Mouse (Mus musculus) ES-E14 (cell line): Measurements from ENCODE around the gene Cbfa2t2.

Source experiments
- HCFC1 ChIP-seq: IDR thresholded peaks from 2 replicates; pipeline ENCODE4 v1.6.1; 2012; ENCODE audit warnings: low read length, inconsistent platforms, borderline replicate concordance; ENCODE audit not compliant: insufficient read depth
- ZC3H11A ChIP-seq: IDR thresholded peaks from 2 replicates; pipeline ENCODE4 v1.6.1; 2012; ENCODE audit warnings: low read depth, mild to moderate bottlenecking, inconsistent platforms, low read length, borderline replicate concordance

GRCm38 (mm10) chr2:154569071-154569748, 132.9 kb downstream of the Cbfa2t2 start:
- TF ChIP-seq ZC3H11A (no peak), HCFC1 (no peak)
